Mouse (Mus musculus): ENCODE results near the gene Nectin1.

Nectin1 gene

DNA sequence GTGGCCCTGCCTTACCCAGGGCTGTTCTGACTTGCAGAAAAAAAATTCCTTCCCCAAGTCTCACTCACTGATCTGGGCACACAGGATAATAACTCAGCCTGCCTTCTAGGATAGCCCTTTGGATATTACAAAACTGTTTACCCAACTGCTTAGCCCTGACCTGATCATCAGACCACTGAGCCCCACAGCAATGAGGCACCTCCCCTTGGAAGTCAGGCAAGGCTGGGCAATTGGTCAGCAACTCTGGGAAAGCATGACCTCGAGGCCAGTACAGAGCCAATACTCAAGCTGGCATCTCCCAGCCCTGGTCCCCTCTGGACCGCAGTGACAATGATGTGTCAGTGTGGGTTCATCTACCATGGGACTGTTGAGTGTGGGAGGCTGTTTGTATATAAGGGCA lies 69.4 kb downstream of the Nectin1 start:
- DNase-seq, result no peak

DNA sequence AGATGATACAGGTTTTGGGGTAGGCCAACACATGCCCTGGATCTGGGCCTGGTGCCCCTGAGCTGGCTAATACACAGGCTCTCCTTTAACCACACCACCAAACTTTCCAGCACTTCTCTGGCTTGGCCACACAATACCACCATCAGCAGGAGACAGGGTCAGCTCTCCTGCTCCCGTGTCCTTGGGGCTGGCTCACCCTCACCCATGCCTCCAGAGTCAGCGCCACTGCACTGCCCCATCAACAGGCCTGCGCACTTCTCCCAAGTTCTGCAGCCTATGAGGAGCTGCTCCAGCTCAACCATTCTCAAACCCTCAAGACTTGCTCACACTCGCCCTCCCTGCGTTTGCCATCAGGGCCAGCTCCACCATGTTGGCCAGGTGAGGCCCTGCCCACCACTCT lies 78.4 kb downstream of the Nectin1 start:
- no peak for DNase-seq

DNA sequence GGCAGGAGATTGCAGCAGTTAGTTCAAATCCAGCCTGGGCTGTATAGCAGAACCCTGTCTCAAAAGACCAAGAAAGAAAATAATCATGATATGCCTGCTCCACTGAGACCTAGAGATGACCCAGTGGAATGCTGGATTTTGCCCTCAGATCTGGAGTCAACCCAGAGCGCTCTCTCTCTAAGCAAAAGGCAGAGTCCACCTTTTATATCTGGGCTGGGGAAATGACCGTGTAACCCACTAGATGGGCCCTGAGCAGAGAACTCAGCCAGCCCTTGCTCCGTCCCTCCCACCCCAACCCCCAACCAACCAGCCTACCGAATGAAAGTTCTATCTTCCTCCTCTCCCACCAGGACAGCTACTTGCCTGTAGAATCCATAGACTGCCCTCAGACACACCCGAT lies 81.4 kb downstream of the Nectin1 start:
- peak; percentile 19 for DNase-seq

DNA sequence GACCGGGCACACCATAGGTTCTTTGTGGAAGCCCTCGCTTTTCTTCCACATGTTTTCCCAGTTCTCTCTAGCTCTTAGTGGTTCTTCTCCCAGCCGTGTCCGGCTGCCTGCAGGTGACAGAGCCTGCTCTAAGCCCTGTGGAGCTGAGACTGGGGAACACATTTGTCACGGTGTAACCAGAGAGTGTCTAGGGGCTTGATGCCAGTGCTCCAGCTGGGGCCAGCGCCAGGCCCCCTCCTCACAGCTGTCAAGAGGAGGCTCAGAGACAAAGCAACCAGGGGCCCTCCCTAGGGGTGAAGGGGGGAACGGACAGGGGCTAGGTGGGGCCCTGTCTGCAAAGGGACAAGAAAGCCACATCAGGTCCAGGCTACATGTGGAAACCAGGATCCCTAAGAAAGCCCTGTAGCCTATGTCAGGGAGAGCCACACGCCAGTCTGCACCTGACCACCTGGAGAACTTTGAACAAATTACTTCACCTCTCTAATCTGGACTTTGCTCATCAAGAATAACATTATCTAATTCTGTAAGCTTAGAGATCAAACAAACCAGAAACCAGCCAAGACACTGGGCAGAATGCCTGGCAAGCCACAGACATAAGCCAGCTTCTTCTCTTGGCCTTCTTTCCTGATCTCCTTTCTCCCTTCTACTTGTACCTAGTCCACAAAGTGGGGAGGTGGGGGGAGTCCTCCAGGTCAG lies 82.9 kb downstream of the Nectin1 start:
- DNase-seq, result peak; percentile 35

DNA sequence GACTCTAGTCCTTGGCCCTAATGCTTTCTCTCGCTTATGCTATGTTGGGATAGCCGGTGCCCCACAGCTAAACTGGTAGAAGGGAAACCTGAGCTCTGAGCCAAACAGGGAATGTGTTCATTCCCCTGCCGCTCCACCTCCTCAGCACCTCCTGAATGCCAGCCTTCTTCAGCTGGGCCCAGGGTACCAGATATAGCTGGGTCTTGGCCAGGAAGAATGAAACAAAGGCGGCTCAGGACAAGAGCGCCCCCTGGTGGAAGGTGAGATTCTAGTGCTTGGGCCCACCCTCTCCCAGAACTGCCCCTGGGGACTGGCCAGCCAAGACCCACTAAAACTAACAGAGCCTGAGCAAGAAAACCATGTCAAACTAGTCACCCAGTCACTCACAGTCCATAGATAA lies 83.8 kb downstream of the Nectin1 start:
- DNase-seq, result peak; percentile 69

DNA sequence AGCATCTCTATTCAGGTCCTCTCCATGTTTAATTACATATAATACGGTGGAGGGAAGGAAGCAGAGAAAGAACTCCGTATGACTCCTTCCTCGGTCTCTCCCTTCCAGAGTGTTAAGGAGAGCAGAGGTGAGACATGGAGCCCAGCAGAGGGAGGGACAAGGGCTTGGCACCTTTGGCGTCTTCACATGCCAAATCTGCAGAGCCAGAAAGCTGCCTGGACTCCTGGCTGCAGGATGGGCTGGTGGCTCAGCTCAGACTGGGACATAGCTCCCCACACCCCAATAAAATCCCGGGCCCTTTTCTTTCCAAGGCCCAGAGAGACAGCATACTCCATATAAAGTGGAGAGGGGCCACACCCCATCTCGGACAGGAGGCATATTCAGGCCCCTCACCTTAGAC lies 85.2 kb downstream of the Nectin1 start:
- no peak for DNase-seq

DNA sequence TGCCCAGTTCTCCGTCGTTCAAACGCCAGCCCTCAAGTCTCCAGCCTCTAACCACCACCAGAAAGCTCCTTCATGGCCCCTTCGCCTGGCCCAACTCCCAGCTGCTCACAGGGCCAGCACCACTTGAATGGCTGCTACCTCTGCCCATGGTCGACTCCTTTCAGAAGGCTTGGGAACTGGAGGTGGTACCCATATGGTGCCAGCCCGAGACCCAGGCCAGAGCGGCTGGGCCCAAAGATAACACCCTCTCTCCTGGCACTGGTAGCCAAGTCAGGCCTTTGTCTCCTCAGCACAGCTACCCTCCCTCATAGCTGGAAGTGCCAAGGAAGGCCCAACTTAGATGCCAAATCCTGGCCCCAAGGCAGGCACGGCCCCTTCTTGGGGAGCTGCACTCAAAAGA lies 89.4 kb downstream of the Nectin1 start:
- no peak for DNase-seq

DNA sequence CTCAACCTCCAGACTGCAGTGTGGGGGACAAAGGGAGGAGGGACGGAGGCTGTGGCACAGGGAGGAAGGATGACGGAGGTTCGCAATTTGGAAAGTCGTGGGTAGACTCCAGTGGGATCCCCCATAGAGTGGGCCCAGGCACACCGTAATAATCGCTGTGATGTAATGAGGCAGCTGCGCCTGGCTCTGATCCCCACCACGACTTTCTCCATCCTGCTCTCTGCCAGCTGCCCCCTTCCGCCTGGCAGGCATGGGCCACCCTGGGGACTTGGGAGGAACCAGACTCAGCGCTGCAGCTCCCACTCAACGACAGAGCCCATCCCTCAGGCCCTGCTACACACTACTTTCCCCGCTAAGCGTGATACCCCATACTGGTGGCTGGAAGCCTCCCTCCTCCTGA lies 90.5 kb downstream of the Nectin1 start:
- no peak for DNase-seq

DNA sequence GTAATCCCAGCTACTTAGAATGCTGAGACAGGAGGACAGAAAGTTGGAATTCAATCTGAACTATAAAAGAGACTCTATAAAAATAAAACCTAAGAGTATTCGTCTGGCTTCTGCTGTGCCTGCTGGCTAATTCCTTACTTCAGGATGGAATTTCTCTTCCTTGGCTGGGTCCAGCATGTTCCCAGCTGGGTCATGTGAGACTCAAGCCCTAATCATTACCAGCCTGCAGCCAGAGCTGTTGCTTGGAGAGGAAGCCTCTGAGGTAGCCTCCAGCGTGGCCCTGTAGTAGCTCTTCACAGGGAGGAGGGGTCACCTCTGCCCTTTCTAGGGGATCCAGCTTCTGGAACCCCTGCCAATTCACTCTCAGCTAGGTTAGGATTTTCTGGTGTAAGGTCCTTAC lies 94.8 kb downstream of the Nectin1 start:
- DNase-seq, result no peak

DNA sequence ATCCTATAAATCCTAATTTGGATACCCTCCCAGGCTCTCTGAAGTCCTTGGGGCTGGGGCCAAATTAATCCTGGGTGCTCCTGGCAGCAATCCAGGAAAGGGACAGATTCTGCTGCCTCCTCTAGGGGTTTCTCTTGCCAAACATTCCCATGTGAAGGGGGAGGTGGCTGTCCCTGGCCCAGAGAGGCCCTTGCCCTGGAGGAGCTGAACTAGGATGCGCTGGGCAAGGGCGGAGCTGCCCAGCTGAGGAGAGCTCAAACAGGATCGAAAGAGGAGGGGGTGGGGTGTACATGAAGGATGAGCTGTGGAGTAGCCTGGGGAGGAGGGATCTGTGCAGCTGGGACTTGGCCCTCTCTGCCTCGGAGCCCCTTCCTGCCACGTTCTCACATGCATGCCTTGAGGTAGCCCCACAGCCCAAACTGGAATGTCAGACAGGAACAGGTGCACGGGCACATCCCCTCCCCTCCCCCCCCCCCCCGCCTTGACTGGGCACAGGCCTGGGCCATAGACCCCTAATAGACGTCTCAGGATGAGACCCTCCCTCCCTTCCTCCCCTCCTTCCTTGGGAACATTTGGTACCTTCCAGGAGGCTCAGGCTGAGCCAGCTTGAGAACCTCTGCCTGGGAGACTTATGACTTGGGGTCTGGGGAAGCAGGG lies 99.3 kb downstream of the Nectin1 start:
- no peak for DNase-seq

DNA sequence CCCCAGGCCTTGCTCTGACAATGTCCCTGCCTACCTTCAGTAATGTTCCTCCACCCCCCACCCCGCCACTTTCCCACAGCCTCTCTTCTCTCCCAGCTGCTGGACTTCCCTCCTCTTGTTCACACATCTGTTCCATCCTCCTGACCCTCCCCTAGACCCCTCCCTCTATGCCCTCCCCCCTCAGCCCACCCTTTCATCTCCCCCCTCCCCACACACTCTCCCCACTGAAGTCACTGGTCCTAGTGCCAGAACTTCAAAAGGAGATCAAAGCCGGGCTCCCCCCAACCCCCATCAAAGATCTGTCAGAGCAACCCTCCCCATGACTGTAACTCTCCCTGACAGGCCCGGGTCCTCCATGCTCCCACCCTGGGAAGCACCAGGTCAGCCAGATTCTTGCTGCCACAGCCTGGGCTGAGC lies 99.9 kb downstream of the Nectin1 start:
- DNase-seq, result no peak

DNA sequence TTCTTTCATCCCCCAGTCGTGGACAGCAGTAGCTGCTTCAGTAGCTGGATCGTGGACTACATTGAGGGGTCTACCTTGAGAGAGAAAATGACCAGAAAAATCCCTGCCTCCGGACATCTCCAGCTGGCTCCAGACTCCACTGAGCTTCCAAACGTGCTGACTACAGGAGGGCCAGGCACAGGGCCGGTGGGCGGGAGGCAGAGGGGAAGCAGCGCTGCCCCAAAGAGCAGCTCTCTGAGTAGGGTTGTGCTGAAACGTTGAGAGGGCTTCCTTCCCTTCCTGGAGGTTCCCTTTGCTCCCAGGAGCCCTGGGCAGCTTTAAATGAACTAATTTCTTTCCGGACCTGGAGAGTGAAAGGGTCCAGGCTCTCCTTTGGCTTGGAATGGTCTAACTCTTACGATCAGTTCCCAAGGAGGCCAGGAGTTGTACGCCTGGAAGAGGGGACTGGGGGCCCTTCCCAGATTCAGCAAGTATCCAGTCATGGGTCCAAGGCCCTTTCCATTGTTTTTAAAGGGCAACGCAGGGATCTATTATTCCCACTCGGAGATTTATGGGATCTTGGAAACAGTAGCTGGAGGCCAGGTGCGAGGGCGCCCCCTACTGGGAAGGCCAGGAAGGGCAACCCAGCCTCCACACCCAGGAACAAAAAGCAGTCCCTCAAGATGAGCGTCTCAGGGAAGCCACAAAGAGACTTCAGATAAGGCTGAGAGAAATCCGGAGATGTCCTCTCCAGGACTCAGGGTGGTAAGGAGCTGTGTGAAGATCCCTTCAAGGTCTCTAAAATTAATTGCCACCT lies 102.1 kb downstream of the Nectin1 start:
- peak; percentile 61 for DNase-seq

DNA sequence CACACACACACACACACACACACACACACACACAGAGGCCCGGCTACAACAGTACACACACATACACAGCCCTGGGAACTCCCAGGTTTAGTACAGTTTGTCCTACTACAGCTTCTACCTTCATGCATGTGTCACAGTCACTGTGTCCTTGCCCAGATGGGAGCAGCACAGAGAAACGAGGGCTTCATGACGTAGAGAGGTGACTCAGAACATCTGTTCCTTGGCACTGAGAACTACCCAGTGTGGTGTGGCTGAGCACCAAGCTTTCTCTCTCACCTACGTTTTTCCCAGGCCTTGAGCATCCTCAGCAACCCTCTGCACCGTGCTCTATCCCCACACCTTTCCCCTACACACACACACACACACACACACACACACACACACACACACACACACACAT lies 104.1 kb downstream of the Nectin1 start:
- DNase-seq, result no peak

DNA sequence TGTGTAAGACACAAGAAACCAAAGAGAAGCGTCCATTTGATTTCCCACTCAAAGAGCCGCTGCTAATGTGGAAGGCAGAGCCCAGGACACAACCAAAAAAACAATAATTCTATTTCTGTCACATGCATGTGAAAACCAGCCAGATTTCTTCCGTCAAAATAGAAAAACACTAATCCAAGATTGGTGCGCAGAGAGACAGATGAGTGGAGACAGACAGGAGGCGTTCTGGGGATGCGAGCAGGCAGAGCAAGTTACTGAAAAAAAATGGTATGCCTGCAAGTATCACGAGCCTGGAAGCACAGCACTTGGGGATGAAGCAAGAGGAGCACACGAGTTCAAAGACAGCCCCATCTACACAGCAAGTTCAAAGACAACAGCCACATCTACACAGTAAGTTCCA lies 106.5 kb downstream of the Nectin1 start:
- no peak for DNase-seq

DNA sequence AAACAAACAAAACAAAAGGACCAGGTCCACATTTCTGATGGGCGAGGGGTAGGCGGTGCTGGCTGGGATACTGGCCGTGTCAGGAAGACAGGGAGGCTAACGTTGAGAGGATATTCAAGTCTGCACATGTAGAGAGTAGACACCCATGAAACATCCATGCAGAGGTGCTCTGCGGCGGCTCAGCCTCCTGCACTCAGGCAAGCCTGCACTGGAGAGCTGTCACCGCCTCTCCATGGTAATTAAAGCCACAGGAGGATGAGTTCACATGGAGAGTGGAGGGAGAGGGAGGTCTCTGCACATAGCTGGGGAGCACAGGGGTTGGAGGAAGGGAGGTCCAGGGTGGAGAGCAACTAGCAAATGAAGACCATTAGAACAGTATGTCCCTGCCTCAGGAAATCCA lies 107.4 kb downstream of the Nectin1 start:
- no peak for DNase-seq

DNA sequence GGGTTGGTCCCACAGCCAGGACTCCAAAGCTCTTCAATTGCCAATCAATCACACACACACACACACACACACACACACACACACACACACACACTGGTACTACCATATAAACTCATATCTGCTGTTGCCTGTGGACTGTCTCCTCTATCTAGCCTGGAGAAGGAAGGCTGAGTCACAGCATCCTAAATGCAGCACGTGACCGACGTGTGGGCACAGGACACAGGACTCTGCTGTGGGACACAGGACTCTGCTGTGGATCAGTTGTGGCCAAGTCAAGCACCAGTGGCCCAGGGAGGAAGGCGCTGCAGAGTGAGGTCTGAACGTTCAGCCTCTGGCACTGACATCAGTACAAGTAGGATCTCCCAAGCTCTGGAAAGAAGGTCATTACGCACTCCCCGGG lies 112.1 kb downstream of the Nectin1 start:
- DNase-seq, result no peak

Measured in kidney, adult 18-20 months (tissue).